Mouse (Mus musculus): ENCODE measurements around the gene Teddm2.
A peak's percentile ranks its signal among the peaks of the same experiment; 100 is the strongest.
"Not testable (repeated sequence)": the region's sequence is repeated elsewhere in the genome, so short reads cannot be mapped to it uniquely, and the experiment has no call there.

Teddm2 gene

GRCm38 (mm10) chr1:153904236-153904635 lies 4.2 kb upstream of the Teddm2 start:
- DNase-seq (ENCODE audit: low read depth, low spot score), result no peak

DNA sequence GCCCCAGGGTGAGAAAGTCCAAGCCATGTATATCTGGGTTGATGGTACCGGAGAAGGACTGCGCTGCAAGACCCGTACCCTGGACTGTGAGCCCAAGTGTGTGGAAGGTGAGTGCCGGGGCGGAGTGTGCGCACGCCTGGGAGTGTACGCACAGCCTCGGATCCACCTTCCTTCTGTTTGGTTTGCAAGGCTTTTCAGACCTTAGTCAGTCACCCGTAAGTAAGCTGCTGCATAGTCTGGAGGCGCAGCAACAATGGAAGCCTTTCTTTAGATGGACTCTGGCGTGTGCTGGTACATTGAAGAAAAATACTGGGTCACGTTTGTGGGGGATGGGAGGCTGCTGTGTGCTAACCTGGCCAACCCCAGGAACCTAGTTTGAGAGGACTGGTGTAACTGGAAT lies 3.0 kb upstream of the Teddm2 start:
- no peak for DNase-seq (ENCODE audit: low read depth, low spot score)

- DNase-seq (ENCODE audit: low read depth, low spot score), result no peak
Measured at GRCm38 (mm10) chr1:153900860-153901730, 1.1 kb upstream of the Teddm2 start.

DNA sequence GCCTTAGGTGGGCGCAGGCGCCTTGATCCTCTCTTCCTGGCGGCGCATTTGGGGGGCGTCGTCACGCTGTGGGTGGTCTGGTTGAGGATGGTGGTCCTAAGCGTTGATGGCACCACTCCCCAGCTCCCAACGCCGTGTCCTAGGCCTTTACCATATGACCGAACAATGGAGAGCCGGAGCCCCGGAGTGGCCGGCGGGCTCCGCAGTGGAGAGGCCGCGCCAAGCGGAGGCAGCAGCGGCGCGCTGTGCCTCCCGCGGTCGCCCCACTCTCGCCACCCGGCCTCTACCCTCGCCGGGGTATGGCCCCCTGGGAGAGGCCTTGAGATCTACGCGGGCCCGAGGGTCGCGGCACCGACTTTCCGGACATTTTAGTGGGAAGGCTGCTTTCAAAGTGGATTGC lies 353 bp upstream of the Teddm2 start:
- no peak for DNase-seq (ENCODE audit: low read depth, low spot score)

- DNase-seq (ENCODE audit: low read depth, low spot score), result no peak
Measured at GRCm38 (mm10) chr1:153898989-153899730, 868 bp downstream of the Teddm2 start.

DNA sequence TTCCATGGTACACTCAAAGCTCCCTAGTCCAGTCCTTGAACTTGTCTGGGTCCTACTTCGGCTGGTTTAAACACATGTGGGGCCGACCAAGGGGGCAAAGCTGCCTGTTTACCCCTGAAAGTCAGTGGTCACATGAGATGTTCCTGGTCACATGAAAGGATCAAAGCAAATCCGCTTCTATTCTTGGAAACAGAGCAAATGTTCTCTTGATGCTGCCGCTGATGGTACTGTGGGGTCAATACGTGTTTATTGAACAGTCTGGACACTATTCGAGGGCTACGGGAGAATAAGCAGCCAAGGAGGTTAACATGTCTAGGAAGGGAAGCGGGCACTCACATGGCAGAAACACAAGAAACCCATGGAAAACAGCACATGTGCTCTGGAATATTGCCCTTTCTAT lies 2.8 kb downstream of the Teddm2 start:
- no peak for DNase-seq (ENCODE audit: low read depth, low spot score)

- DNase-seq (ENCODE audit: low read depth, low spot score), result peak; percentile 57
Measured at GRCm38 (mm10) chr1:153894979-153895378, 5.0 kb downstream of the Teddm2 start.

DNA sequence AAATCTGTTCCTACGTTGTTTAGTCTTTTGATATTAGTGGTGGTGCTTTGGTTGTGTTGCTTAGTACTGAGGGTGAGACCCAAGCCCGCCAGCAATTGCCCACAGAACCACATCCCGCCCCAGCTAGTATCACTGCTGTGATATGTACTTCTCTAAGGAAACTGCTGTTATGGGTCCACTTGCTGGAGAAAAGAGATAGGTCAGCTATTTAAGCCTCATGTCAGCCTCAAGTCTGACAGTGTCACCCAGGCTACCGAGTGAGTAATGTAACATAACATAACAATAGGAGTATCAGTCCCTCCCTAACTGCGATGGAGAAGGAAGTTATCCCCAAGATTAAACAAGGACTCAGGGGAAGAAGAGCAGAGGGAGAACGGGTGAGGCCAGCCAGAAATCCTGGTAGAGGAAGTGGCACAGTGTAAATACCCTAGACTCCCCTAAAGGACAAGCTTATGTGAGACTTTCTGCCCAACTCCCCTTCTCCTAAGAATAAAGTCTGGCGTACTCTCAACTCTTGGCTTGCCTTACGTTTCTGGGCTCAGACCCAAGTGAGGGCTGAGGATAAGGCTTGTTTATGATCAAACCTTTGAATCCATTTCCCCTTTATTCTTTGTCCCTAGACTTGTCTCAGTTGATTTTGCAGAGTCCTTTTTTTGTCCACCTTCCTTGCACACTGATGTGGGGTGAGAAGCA lies 5.7 kb downstream of the Teddm2 start:
- DNase-seq (ENCODE audit: low read depth, low spot score), result no peak

- no peak for DNase-seq (ENCODE audit: low read depth, low spot score)
Measured at GRCm38 (mm10) chr1:153893746-153894145, 6.3 kb downstream of the Teddm2 start.

DNA sequence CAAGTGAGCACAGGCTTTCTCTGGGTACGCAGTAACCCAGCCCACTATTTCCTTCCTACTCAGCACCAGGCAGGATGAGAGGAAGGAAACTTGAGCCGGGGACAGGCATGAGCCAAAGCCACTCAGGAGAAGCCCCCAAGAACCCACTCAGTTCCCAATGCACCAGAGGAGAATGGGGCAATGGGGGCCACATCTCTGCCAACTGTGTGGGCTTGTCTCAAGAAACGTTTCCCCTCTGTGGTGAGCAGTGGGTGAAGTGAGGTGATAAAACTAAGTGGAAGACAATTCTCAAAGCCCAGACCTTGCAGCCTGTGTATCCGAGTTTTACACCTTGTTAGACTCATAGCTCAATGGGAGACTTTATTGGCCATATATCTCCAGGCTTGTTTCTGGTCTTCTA lies 8.6 kb downstream of the Teddm2 start, which contains the start of gene Teddm1a:
TSS of gene Teddm1a (plus strand) at position 301 of the 400 bp plus-strand sequence.
- no peak for DNase-seq (ENCODE audit: low read depth, low spot score)

DNA sequence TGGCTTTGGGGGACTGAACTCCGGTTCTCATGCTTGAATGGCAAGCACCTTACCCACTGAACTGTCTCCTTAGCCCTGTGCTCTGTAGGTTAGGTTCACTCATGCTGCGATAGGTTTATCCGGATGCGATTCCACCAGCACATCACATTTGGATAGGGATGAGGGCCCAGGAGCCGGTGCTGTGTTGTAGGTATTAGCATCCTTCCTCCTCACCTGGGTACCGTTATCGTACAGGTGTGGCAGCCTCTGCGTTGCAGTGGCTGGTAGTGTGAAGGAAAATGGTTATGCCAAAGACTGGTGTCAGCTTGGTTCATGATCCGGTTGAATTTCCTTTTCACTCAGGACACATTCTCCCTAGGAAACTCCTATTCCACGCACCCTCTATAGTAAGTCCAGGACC lies 9.9 kb downstream of the Teddm2 start:
- DNase-seq (ENCODE audit: low read depth, low spot score), result no peak

DNA sequence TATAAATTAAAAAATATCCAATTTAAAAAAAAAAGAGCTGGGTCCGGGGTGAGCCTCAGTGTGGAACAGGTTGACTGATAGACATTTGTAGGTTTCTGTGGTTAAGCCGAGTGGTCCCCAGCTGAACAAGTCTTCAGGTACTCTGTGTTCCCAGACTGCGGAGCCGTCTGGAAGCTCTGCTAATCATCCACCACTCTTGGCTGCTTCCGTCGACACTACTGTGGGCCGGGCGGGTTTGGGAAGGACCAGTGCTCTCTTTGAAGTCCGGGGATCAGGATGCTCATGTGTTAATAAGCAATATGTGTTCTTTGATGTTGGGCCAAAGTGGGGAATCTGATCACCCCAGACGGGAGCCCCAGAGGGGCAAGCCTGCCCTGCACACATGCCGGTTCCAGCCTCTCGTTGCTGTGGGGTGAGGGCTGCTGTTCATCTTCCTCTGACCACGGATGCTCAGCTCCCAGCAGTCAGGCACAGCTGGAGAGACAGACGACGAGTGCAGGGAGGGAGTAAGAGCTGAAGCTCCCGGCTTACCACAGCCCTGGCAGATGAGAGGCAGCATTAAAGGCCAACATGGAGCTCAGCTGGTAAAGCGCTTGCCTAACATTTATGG lies 13.9 kb downstream of the Teddm2 start:
- DNase-seq (ENCODE audit: low read depth, low spot score), result no peak

- not testable (repeated sequence) for DNase-seq (ENCODE audit: low read depth, low spot score)
Measured at GRCm38 (mm10) chr1:153880391-153880790, 19.6 kb downstream of the Teddm2 start.

- no peak for DNase-seq (ENCODE audit: low read depth, low spot score)
Measured at GRCm38 (mm10) chr1:153874045-153874444, 26.0 kb downstream of the Teddm2 start, which contains the start of gene Teddm1b. Gene Teddm1b (plus strand): TSS chr1:153874345.

DNA sequence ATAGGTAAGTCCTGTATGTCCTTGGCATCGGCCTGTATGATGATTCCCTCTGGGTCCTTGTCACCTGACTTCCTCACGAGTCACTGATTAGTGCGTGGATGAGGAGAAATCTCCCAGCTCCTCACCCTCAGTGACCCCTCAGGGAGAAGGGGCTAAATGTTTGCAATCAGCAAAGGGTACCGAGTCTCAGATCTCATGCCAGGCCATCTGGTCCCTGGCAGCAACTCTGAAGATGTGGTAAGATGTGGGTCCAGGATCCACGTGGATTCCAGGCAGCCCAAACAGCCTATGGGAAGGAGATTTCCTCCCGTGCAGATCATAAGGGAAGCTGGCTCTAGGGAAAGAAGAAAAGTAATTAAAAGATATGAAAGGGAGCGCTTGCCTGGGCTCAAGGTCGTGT lies 44.1 kb downstream of the Teddm2 start:
- no peak for DNase-seq (ENCODE audit: low read depth, low spot score)

- not testable (repeated sequence) for DNase-seq (ENCODE audit: low read depth, low spot score)
Measured at GRCm38 (mm10) chr1:153852696-153853095, 47.3 kb downstream of the Teddm2 start.

- peak; percentile 1 for DNase-seq (ENCODE audit: low read depth, low spot score)
Measured at GRCm38 (mm10) chr1:153846867-153847266, 53.2 kb downstream of the Teddm2 start.

- no peak for DNase-seq (ENCODE audit: low read depth, low spot score)
Measured at GRCm38 (mm10) chr1:153846420-153846819, 53.6 kb downstream of the Teddm2 start.

GRCm38 (mm10) chr1:153844042-153844441 lies 56.0 kb downstream of the Teddm2 start, which contains the start of gene Rgsl1:
Gene Rgsl1 (minus strand): TSS chr1:153844142.
- no peak for DNase-seq (ENCODE audit: low read depth, low spot score)

DNA sequence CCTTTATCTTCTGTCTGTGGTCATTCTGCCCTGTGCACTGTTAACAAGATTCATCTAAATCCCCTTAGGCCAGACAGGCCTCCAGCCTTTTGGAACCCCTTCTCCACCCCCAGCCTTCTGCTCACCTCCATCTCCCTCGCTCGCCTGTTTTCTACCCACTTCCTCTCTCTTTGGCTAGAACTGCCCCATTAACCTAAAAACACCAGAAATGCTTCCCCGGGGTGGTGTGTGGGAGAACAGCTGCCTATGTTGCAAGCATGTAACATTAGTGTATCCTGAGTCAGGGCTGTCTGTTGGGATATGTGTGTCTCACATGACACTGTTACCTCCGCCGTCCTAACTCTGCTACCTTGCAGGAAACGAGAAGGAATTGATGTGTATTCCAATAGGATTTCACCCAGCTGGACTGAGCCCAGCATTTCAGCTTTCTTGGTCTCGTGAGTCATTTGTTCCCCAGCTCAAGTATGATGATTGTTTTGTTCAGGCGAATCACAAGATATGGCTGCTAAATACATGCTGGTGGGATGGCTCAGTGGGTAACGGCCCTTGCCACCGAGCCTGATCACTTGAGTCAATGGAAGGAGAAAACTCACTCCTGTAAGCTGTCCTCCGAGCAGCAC lies 57.8 kb downstream of the Teddm2 start:
- no peak for DNase-seq (ENCODE audit: low read depth, low spot score)

DNA sequence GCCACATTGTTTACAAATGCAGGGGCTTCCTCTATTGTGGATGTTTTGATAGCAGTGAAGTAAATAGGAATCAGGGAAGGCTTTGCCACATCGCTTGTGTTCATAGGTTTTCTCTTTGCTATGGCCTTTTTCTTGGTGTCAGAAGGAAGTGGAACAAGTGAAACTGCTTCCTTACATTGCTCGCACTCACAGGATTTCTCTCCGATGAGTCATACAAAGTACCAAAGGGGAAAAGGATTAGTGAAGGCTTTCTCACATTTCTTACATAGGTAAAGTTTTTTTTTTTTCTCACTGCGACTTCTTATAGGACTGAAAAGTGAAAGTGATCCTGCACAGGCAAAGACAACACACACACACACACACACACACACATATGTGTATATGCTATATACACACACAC lies 64.0 kb downstream of the Teddm2 start:
- no peak for DNase-seq (ENCODE audit: low read depth, low spot score)
